Mouse (Mus musculus) lung, postnatal 25 days (tissue): ENCODE data around the gene Sec11a.
"Not testable (repeated sequence)": the region's sequence is repeated elsewhere in the genome, so short reads cannot be mapped to it uniquely, and the experiment has no call there.

Experiments used
- DNase-seq: peaks from one replicate; pipeline ENCODE4 v3.0.0; 2022; ENCODE audit warnings: low spot score

The Sec11a gene

DNA sequence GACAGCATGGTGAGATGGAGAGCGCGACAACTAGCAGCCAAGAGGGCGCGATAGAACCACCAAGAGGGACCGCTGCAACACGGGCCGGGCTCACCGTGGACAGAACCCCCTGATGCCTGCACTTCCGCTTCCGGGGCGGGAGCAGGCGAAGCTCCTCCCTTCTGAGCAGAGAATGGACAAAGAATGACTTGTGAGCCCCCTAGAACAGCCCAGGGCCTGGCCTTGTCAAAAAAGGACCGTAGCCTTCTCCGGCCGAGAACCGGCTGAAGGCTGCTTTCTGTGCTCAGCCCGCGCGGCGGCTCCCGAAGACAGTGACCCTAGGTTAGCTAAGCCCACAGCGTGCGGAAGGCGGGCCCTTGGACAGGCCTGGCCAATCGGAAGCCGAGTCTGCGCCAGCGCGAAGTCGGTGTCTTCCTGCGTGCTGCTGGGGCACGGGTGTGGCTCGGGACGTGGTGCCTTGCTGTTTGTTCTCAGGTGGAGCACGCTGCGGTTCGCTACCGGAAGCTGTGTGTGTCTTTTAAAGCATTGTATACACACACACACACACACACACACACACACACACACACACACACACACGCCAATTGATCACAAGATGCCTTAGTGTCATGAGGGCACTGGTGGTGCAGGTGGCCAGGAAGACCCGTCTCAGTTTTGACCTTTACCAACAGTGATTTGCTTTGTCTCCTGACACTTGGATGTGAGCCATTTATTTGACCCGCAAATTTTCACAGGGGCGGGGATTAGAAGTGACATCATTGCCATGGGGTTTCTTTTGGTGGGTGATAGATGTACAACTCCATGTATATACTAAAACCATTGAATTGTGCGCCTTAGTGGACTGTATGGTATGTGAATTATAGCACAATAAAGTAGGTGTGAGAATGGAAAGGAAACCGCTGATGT is at the start of gene Sec11a:
Gene Sec11a, minus strand, starts transcription at position 336 of the 906 bp plus-strand sequence.
- peak; percentile 94 for DNase-seq

DNA sequence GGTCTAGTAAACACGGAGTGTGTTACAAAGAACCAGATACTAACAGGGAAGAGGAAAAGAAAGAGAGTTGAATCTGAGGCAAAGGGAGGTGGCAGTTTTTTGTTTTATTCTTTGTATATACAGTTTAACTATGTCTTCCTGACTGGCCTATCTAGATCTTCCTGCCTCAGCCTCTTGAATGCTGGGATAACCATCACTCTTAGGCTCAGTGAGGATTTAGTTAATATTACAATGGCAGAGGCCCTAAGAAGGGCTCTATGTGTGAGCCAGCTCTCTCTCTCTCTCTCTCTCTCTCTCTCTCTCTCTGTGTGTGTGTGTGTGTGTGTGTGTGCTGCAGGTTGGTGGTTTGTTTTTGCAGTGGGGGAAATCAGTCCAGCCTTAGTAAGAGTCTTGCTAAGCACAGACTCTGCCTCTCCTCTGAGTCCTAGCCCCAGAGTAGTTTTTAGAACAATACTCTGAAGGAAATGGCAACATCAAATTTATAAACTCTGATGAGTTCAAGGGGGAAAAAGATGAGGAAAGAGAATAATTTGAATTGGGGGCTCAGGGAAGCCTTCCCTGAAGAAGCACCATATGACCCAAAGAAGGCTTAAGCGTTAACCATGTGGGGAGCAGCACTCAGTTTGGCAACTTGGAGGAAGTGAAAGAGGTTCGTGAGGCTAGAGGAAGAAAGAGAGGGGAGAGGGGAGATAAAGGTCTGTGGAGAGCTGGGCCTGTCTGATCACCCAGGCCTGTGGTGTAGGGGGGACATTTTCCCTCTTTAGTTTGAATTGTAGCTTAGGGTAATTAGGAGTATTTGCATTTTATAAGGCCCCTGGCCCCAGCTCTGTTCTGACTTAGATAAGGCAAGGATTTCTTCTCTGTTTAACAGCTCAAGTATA is 47.9 kb upstream of the Sec11a start:
- DNase-seq, result no peak

DNA sequence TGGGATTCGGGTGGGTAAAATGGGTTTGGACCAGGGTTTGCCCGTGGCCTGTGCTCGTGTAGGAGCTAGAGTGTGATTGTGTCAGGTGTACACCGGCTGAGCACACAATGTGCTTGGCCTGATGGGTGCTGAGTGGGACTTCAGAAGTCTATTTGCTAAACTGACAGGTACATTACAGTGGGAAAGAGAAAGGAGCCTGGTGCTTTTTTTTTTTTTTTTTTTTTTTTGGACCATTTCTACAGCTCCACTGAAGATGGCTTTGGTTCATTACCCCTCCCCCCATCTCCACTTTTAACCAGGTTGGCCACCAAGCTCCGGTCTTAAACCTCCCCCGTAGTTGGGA is 47.1 kb upstream of the Sec11a start:
- DNase-seq, result no peak

DNA sequence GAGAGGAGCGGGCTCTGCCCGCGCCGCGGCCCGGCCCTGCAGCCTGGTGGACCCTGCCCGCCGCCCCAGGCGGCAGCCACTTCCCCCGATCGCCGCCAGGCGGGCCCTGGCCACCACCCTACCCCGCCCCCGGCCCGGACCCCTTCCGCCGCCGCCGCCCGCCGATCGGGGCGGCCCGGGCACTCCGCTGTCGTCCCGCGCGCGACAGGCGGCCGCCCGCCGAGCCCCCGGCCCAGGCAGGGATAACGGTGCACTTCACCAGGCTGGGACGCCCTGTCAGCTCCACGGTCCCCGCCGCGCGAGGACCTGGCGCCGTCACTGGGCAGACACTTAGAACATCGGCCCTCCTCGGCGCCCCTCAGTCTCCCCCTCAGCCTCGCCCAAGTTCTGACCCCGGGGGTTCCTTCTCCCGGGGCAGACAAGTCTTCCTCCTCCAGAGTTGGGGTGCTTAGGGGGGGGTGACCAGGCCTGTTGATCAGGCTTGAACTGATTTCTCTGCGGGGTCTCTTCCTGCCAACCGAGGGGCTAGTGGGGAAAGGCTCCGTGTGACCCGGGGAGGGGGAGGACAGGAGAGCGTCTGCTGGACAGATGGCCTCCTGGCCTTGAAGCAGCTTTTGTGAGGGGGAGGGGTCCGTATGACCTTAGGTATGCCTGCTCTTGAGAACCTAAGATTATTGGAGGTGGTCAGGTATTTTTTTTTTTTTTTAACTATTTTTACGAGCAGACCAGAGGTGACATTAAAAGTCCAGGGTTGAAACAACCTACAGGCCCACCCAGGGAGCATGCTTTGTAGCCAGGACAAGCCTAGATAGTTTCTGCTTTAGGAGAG is 46.5 kb upstream of the Sec11a start:
- peak; percentile 43 for DNase-seq

DNA sequence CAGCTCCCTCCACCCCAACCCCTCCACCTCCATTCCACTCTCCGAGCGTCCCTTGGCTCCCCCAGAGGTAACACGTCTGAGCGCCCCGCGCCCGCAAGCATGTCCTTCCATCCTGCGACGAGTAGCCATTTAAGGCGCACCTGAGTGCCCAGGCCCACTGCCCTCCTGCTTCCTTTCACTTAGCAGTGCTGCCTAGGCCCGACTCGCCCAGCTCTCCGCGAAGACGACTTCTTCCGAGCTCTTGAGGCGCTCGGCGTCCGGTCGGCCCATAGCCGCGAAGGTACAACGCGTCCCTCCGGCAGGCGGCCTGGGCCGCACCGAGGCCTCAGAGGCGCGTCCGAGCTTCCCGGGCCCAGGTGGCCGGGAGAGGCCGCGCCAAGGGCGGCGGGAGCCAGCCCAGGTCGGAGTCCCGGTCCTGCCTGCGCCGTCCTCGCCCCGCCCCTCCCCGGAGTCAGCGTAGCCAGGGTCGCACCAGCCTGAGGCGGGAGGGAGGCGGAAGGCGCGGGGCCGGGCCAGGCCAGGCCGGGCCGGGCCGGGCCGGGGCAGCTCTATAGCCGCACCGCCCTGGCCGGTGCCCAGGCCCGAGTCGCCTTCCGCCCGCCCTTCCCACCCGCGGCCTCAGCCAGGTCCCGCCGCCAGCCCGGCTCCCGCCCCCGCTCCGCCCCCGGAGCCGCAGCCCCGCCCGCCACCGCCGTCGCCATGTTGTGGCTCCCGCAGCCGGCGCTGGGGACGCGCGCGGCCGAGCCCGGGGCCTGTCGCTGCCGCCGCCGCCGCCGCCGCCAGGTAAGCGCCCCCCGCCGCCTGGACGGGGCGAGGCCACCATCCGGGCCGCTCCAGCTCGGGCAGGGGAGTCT is 45.6 kb upstream of the Sec11a start, which contains the start of gene Zfp592:
Gene Zfp592, plus strand, starts transcription at position 702 of the 854 bp plus-strand sequence.
- peak; percentile 76 for DNase-seq

DNA sequence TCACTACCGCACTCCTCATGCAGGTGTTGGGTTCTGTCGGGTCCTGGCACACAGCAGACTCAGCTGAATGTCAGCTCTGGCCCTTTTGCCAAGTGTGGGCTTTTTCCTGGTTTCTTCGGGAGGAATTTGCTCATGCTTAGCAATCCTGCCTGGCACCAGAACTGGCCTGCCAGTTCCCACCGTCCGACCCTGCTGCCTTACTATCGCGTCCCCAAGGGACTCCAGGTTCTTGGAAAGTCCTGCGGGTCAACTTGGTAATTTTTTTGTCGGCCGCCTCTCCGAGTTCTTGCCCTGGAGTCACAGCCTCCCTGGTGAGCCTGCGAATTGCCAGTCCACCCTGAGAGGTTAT is 45.0 kb upstream of the Sec11a start:
- no peak for DNase-seq

DNA sequence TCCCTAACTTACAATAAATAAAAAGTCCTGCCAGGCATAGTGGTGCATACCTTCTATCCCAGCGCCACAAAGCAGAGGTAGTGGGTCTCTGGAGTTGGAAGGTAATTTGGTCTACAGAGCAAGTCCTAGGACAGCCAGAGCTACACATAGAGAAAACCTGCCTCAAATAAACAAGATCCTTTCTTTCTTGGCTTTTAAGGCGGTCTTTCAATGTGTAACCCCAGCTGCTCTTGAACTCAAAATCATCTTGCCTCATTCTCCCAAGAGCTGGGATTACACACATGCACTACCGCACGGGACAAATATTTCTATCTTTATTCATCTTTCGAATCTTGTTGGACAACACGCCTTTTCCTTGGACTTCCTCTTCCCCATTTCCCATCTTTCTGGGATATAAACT is 44.5 kb upstream of the Sec11a start:
- no peak for DNase-seq

DNA sequence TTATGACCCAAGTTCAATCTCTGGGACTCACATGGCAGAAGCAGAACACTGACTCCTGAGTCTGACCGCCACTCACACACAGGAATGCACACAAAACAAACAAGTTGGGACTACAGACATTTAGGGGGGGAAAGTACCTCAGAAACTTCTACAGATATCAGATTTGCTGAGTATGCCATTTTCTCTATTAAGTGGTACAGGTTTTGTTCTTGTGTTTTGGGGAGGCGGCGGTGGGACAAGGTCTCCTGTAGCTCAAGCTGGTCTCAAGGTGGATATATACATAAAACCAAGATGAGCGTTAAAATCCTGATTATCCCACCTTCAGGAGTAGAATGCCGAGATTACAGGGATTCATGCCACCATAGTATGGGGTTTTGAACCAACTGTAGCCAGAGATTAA is 44.0 kb upstream of the Sec11a start:
- DNase-seq, result no peak

DNA sequence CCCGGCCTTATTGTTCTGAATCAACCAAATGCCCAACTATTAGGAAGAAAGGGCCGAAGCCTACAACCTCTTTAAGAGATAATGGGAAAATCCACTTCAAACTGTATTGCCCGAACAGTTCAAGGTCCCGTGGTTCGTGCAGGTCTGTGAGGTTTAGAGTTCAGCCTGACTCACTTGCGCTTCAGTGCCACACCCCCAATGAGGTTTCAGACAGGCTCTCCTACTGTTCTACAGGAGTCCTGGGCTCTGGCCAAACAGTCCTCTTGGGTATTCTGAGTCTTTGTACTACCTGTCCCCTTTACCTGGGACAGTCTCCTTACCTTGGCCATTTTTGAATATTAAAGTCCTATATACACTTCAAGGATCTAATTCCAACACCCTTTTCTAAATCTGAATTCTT is 42.7 kb upstream of the Sec11a start:
- no peak for DNase-seq

DNA sequence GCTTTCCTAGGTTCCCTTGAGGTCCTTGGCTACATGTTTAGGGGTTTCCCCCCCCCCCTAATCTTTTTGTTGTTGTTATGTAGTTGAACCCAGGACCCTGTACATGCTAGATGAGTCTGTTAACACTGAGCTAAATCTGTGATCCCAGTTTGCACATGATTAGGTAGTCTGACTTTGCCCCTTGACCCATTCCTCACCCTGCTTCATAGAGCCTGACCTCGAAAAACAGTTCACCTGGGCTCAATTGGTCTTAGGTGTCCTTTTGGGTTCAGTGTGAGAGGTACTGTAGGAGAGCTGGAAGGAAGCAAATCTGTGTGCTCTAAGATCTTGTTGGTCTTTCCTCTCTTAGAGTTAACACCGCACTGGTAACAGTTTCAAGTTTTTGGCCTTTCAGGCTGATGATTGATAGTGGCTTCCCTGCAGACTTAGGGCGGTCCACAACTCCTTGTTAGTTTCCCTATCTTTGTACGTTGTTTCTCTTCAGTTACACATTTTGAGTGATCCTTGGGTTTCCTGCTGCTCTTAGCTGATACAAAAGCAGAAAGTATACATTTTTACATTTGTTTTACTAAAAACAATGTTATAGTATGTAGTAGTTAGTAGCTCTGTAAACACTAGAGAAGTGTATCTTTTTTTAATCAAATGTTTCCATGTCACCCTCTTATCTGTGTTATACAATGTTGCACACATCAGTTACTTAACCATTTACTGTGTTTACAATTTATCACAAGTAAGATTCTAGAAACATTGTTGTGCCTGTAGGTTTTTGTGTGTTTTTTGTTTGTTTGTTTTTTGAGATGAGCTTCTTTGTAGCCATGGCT is 40.4 kb upstream of the Sec11a start:
- DNase-seq, result no peak

DNA sequence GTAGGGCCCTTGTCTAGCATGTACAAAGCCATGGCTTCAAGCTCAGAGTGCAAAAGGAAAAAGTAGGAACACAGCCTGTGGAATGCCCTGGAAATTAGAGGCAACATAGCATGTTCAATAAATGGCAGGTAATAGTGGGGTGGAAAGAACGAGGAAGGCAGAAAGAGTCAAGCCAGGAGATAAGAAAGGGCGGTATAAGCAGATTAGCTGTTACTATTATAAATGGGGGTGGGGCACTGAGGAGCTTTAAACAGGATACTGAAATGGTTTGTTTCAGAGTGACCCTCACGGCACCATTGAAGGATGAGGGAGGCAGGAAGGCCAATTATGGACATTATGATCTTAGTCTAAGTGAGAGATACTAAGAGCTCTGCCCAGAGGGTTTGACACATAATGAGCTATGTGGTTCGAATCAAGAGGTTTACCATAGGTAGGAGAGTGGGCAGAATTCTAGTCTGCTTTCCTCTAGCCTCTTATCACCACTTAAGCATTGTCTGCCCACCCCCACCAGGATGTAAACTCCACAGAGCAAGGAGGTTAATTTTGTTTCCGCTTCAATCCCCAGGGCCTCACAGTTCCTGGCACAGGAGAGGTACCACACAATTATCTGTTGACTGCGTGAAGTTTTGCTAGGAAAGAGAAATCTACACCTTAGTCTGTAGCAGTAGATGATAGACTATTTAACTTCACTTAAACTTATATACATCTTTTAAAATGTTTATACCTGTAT is 39.0 kb upstream of the Sec11a start:
- no peak for DNase-seq

DNA sequence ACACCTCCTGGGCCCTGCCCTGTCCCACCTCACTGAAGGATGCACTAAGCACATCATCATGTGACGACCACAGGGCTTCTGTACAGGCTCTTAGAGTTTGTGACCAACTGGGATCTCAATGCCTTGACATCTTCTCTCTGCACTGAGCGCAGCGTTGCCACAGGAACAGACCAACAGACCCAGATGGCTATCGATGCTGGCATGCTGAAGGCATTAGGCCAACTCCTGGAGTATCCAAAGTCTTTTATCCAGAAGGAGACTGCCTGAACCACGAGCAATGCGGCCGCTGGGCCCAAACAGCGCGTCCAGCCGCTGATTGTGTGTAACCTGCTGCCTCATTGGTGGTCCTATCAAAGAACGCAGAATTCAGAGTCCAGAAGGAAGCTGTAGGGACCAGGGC is 33.0 kb upstream of the Sec11a start:
- DNase-seq, result no peak

DNA sequence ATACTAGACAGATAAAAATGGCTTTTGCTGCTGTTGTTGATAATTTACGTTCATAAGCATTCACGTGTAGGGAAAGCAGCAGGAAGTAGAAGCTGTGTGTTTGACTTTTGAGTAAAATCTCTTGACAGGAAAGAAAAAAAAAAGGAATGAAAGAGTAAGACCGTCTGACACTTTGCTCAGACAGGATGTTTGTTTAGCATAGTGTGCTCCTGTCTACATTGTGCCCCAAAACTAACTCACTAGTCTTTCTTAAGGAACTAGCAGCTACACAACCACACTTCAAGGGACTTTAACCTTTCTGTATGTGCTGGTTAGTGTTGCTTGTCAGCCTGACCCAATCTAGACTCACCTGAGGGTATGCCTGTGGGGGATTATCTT is 26.0 kb upstream of the Sec11a start:
- DNase-seq, result not testable (repeated sequence)

DNA sequence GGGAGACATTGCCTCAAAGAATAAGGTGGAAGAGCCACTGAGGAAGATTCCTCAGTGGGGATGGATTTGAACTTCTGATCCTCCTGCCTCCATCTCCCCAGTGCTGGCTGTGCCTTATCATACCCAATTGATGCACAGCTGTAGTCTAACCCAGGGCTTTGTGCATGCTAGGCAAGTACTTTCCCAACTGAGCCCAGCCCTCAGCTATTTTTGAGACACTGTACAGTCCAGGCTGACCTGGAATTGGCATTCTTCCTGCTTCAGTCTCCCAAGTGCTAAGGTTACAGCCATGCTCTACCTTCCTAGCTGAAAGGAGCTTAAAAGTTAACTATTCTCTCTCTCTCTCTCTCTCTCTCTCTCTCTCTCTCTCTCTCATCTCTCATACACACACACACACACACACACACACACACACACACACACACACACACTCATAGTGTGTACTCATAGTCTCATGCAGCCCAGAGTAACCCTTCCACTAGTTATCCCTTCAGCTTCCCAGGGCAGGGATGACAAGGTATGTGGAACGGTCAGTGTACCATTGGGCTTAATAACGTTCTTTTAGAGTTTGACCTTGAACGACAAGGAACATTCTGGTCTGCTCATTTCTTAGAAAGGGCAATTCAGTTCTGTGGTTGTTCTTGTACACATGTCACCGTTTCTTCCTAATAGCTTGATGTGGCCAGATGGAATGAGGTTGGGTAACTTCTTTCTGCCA is 25.5 kb upstream of the Sec11a start:
- DNase-seq, result not testable (repeated sequence)

DNA sequence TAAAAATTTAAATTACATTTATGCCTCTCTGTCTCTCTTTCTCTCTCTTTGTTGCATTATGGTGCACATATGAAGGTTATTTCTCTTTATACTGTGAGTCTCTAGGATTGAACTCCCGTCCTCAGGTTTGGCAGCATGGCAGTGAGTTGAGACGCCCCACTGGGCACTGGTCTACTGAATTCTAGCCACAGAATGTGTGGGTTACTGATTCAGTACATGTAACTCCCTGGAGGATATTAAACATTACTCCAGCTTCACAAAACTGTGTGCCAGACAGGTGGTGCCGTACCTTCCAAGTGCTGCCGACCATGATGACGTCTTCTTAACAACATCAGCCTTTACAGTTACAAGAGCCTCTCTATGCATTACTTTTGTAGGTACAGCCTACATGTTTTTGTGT is 24.5 kb upstream of the Sec11a start:
- no peak for DNase-seq

DNA sequence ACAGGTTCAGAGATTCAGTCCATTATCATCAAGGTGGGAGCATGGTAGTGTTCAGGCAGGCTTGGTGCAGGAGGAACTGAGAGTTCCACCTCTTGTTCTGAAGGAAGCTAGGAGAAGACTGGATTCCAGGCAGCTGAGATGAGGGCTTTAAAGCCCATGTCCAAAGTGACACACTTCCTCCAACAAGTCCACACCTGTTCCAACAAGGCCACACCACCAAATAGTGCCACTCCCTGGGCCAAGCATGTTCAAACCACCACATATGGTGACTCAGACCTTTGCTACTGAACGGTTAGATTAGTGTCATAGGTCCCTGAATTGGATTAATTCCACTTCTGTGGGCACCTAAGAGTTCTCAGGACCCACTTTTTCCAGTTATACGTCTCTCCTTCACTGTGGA is 23.8 kb upstream of the Sec11a start:
- DNase-seq, result no peak

DNA sequence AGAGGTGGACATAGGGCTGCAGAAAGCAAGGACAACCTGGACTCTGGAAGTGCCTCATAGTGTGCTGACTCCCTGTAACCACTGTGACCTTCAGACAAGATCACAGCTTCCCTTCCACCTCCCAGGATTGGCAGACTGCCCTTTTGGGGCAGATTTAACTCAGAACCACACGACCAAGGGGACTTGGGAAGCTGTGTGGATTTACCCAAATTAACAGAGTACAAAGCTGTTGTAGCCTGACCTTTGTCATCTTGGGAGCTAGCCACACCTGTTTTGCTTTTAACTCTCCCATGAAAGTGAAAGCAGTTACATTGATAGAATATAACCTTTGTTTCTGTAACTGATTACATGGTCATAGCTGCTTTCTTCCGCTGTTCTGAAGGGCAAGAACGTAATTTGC is 23.3 kb upstream of the Sec11a start:
- no peak for DNase-seq

DNA sequence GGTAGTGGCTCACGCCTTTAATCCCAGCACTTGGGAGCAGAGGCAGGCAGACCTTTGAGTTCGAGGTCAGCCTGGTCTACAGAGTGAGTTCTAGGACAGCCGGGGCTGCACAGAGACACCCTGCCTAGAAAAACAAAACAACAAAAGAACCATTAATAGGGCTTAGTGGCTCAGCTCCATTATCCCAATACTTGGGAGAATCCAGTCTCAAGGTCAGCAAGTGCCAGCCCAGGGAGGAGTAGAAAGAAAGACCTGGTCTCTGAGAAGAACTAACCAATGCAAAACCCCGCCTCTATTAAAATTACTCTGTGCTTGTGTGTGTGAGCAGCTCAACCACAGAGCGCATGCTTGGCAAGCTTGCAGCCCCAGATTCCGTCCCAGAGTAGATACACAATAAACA is 15.2 kb upstream of the Sec11a start:
- DNase-seq, result no peak

DNA sequence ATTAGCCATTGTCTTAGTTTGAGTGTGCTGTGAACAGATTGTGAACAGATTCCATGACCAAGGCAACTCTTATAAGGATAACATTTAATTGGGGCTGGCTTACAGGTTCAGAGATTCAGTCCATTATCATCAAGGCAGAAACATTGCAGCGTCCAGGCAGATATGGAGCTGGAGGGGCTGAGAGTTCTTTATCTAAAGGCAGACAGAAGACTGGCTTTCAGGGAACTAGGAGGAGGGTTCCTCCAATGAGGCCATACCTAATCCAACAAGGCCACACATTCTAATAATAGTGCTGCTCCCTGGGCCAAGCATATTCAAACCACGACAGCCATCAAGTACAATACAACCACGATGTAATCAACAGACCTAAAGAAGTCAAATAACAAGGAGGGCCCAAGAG is 11.4 kb upstream of the Sec11a start:
- DNase-seq, result no peak
